Mouse (Mus musculus) embryonic stem cell, embryonic (primary cell): ENCODE results near the gene Gpkow.

Experiments
- CTCF ChIA-PET, 4 experiments: fragments of 300-600 bp in 2 of 4; fragments of 350-600 bp in 2 of 4; sonication (Branson Sonifier 250); formaldehyde crosslinking; loops; one replicate each; lab custom pipeline; 2022; ENCODE audit warnings: inconsistent platforms in 2 of 4; lab: Charles Lee
- POLR2A ChIA-PET, 4 experiments: fragments of 300-600 bp in 2 of 4; fragments of 350-600 bp in 2 of 4; sonication (Branson Sonifier 250); formaldehyde crosslinking; loops; one replicate each; lab custom pipeline; 2022; ENCODE audit warnings: antibody characterized with exemption in 4 of 4, inconsistent platforms in 1 of 4; lab: Charles Lee

The Gpkow gene

GRCm38 (mm10) chrX:7696954-7697381, at the start of gene Gpkow:
Gpkow (plus strand) TSS chrX:7697131.
- CTCF ChIA-PET: interaction anchor here in 1 of 4 experiments (0.9 to 1.9 kb wide), 3 partner anchors 17 to 51 kb away, joined by 3 to 5 read pairs (median 4); no protein-coding TSS in a partner anchor

DNA sequence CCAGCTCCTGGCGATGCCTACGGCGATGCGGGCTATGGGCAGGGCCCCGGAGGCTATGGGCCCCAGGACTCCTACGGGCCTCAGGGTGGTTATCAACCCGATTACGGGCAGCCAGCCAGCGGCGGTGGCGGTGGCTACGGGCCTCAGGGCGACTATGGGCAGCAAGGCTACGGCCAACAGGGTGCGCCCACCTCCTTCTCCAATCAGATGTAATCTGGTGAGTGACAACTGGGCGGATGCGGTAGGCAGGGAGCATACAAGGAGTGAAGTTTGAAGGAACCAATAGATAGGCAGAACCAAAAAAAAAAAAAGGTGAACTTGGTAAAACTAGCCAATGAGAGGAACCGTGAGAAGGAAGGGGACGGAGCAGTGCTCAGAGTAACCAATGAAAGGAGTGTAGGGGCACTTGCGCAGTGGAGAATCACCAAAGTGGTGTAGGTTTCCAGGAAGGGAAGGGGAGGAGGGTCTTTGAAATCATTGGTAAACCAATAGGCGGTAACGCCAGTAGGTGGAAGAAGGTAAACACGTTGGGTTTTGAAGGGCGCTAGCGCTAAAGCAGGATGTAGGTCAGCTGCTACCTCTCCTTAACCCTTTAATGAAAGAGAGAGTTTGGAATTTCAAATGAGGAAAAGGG, 48.1 kb upstream of the Gpkow start:
- CTCF ChIA-PET: no interaction called here
- POLR2A ChIA-PET: interaction anchor here in 3 of 4 experiments (0.6 to 1.7 kb wide), 11 partner anchors 10 to 350 kb away, joined by 3 to 14 read pairs (median 4); partner anchors contain the start of genes Clcn5 (in 1 of the 3) and Tfe3 (in 1 of the 3)

More at GRCm38 (mm10) chrX:7696954-7697381, at the start of gene Gpkow:
- POLR2A ChIA-PET: interaction anchor here (0.6 to 1.9 kb wide), 20 partner anchors 9 to 495 kb away, joined by 3 to 11 read pairs (median 4); partner anchors contain the start of genes Ccdc22 (in 1 of the 4), Foxp3 (in 1 of the 4), Gm45208 (in 1 of the 4) and Plp2 (in 1 of the 4)

DNA sequence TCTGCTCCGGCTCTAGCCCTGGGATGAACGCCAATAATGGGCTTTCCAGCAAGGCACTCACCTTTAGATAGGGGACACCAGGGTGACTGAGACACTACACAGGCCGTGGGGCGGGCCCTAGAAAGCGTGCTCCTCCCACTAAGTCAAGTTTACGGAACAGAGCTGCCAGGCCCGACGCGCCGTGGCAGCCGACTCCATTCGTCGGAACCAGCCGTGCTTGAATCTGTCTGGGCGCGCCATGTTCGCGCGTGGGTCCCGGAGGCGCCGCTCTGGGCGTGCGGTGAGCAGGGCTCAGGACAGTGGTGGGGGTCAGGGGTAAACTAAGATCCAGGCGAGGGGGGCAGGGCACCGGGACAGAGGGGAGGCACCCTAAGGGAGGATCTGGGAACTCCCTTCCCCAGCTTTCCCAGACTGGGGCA, 39.7 kb upstream of the Gpkow start, which contains the start of gene Prickle3:
Gene Prickle3 (plus strand): TSS at position 40 of the 419 bp plus-strand sequence.
- CTCF ChIA-PET: interaction anchor here in 1 of 4 experiments (0.6 kb wide), 1 partner anchor 12 kb away, joined by 4 read pairs; no protein-coding TSS in a partner anchor

DNA sequence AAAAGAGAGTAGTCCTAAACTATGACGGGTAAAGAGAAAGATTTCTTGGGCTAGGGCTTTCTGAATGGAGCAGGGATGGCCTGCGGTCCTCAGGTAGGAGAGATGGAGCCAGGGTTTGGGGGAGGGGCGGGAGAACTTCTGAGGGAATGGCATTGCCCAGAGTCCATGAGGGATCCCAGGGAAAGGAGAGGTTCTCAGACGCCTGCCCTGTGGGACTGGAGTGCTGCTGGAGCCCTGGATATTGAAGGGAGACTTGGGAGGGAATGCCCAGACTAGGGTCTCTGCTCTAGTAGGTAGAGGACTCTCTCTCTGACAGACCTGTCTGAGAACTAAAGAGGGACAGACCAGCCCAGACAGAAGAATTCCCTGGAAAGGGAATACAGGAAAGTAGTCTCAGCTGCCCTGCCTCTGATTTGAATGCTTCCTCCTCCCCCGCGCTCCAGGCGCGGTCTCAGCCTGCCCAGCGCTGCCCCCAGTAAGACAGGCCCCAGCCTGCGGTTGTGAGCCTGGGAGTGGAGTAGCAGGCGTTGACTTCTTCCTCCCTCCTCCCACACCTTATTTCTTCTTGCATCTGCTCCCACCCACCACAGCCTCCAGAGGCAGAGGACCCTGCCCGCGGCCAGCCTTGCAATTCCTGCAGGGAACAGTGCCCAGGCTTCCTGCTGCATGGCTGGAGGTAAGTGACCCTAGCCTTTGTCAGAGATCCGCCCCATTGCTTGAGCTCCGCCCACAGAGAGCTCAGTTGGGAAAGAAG, 38.7 kb upstream of the Gpkow start:
- ChIA-PET POLR2A (interaction anchor here in 3 of 4 experiments (0.6 to 2.0 kb wide), 21 partner anchors 7 to 394 kb away, joined by 3 to 27 read pairs (median 4); partner anchors contain the start of genes Plp2 (in 2 of the 3), Gripap1 (in 1 of the 3), Otud5 (in 1 of the 3) and Ppp1r3f (in 1 of the 3)), CTCF (interaction anchor here in 2 of 4 experiments (0.5 to 1.6 kb wide), 8 partner anchors 10 to 35 kb away, joined by 3 to 11 read pairs (median 3); partner anchors contain the start of gene Plp2 (in 1 of the 2))

More for the DNA sequence above, 39.7 kb upstream of the Gpkow start, which contains the start of gene Prickle3:
- POLR2A ChIA-PET: interaction anchor here in 3 of 4 experiments (0.6 to 1.8 kb wide), 8 partner anchors 8 to 22 kb away, joined by 3 to 8 read pairs (median 4); partner anchors contain the start of gene Plp2 (in 1 of the 3)

DNA sequence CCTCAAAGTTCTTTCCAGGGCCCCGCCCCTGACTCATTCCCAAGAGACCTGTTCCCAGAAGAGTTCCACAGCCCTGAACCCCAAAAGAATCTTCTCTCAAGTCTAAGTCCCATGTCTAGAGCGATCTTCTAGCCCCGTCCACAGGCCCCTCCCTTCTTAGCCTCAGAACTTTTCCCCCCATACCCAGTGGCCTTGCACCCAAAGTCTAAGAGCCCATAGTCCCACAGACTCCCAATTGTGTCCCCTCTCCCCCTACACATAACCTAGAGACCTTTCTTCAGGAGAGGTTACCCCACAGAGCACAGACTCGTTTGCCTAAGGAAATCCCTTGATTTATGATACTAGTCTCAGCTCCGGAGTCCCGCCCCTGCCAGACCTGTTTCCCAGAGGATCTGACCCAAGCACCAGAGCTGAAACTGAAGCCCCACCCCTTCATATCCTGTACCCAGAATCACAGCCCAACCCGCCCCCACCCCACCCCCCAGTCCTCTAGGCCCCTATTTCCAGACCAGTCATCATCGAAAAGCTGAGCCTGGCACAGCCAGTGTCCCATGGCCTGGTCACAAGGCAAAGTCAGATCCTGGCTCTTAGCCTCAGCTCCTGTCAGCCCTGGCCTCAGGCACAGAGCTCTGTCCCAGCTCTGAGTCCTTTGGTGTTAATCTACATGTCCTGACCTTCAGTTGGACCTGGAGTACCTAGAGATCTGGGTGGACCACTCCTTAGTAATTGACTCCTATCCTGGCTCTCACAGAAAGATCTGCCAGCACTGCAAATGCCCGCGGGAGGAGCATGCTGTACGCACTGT, 37.9 kb upstream of the Gpkow start:
- POLR2A ChIA-PET: interaction anchor here in 3 of 4 experiments (0.7 to 2.0 kb wide), 20 partner anchors 8 to 394 kb away, joined by 3 to 27 read pairs (median 4); partner anchors contain the start of genes Plp2 (in 2 of the 3), Gpkow (in 1 of the 3), Gripap1 (in 1 of the 3) and Otud5 (in 1 of the 3)
- CTCF ChIA-PET: interaction anchor here in 2 of 4 experiments (0.5 to 1.6 kb wide), 8 partner anchors 9 to 34 kb away, joined by 3 to 11 read pairs (median 3); partner anchors contain the start of gene Plp2 (in 1 of the 2)

DNA sequence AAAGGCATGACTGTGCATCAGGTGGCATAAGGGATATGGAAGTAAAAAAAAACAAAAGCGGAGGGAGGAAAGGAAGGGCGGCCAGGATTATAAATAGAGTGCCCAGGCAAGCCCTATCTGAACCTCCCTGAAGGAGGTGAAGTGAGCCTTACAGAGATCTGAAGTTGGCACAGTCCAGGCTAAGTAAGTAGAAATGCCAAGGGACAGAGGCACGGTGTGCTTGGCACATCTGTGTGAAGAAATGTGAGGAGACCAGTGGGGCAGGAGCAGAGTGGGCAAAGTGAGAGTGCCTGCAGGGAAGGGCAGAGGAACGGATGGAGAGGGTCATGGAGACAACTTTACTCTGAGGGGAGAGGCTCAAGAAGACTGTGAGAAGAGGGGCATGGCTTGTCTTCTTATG, 35.8 kb upstream of the Gpkow start:
- ChIA-PET CTCF (interaction anchor here in 1 of 4 experiments (0.6 kb wide), 1 partner anchor 101 kb away, joined by 5 read pairs; no protein-coding TSS in a partner anchor), POLR2A (no interaction called here)

- ChIA-PET POLR2A (interaction anchor here in 1 of 4 experiments (4.3 kb wide), 1 partner anchor 11 kb away, joined by 21 read pairs; no protein-coding TSS in a partner anchor), CTCF (no interaction called here)
These were observed 34.0 kb upstream of the Gpkow start for GRCm38 (mm10) chrX:7662936-7663335.

DNA sequence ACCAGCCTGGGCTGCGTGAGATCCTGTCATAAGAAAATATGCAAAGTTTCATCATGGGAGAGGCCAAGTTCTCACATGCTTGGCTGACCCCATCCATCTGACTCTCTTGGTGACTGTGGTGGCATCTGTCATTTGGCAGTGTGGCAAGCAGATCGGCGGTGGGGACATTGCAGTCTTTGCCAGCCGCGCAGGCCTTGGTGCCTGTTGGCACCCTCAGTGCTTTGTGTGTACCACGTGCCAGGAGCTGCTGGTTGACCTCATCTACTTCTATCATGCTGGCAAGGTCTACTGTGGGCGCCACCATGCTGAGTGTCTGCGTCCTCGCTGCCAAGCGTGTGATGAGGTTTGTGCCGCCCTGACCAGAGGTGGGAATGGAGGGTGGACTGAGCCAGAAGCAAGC, 32.1 kb upstream of the Gpkow start:
- POLR2A ChIA-PET: interaction anchor here in 3 of 4 experiments (0.5 to 4.3 kb wide), 8 partner anchors 8 to 283 kb away, joined by 3 to 21 read pairs (median 5); partner anchors contain the start of genes Hdac6 (in 1 of the 3), Praf2 (in 1 of the 3), Prickle3 (in 1 of the 3) and Syp (in 1 of the 3)
- CTCF ChIA-PET: no interaction called here

- CTCF ChIA-PET: no interaction called here
- POLR2A ChIA-PET: interaction anchor here in 2 of 4 experiments (0.8 to 4.3 kb wide), 7 partner anchors 8 to 92 kb away, joined by 3 to 21 read pairs (median 6); partner anchors contain the start of genes Foxp3 (in 1 of the 2), Ppp1r3f (in 1 of the 2), Praf2 (in 1 of the 2) and Prickle3 (in 1 of the 2)
These were observed 31.0 kb upstream of the Gpkow start for GRCm38 (mm10) chrX:7665739-7666502.

GRCm38 (mm10) chrX:7670390-7670881, 26.5 kb upstream of the Gpkow start:
- ChIA-PET CTCF (interaction anchor here in 2 of 4 experiments (0.8 to 1.7 kb wide), 4 partner anchors 9 to 25 kb away, joined by 3 to 6 read pairs (median 4); no protein-coding TSS in a partner anchor), POLR2A (interaction anchor here in 3 of 4 experiments (0.8 to 3.2 kb wide), 24 partner anchors 9 to 249 kb away, joined by 3 to 27 read pairs (median 4); partner anchors contain the start of genes Gm45208 (in 1 of the 3), Gpkow (in 1 of the 3), Prickle3 (in 1 of the 3) and Wdr45 (in 1 of the 3))

GRCm38 (mm10) chrX:7670921-7671623, 25.9 kb upstream of the Gpkow start, which contains the start of gene Plp2:
Plp2 (minus strand) TSS chrX:7671390.
- ChIA-PET POLR2A (interaction anchor here (0.7 to 3.2 kb wide), 23 partner anchors 8 to 331 kb away, joined by 3 to 27 read pairs (median 4); partner anchors contain the start of genes Prickle3 (in 2 of the 4), Gm45208 (in 1 of the 4) and Gpkow (in 1 of the 4)), CTCF (interaction anchor here in 2 of 4 experiments (0.8 to 1.7 kb wide), 4 partner anchors 9 to 26 kb away, joined by 3 to 6 read pairs (median 4); no protein-coding TSS in a partner anchor)

- ChIA-PET POLR2A (interaction anchor here in 3 of 4 experiments (0.7 to 3.7 kb wide), 10 partner anchors 9 to 92 kb away, joined by 3 to 23 read pairs (median 16); partner anchors contain the start of genes Praf2 (in 1 of the 3) and Wdr45 (in 1 of the 3)), CTCF (interaction anchor here in 1 of 4 experiments (0.6 kb wide), 1 partner anchor 105 kb away, joined by 5 read pairs; no protein-coding TSS in a partner anchor)
These were observed 24.2 kb upstream of the Gpkow start for GRCm38 (mm10) chrX:7672739-7673138.

- ChIA-PET CTCF (interaction anchor here in 3 of 4 experiments (0.6 to 2.1 kb wide), 8 partner anchors 15 to 253 kb away, joined by 3 to 11 read pairs (median 5); partner anchors contain the start of gene Ppp1r3f (in 1 of the 3)), POLR2A (interaction anchor here in 3 of 4 experiments (0.5 to 3.7 kb wide), 31 partner anchors 9 to 378 kb away, joined by 3 to 23 read pairs (median 4); partner anchors contain the start of genes Praf2 (in 2 of the 3), Prickle3 (in 2 of the 3), Wdr45 (in 2 of the 3) and Clcn5 (in 1 of the 3))
These were observed 23.2 kb upstream of the Gpkow start for GRCm38 (mm10) chrX:7673578-7674281.
